Mouse (Mus musculus) heart, postnatal 0 days (tissue): ENCODE results near the gene Myo16.

ENCODE experiments used
- CTCF ChIP-seq: IDR thresholded peaks from 2 replicates; pipeline ENCODE4 v1.5.1; 2016; ENCODE audit warnings: antibody characterized with exemption, control low read depth, low read depth
- EP300 ChIP-seq: IDR thresholded peaks from 2 replicates; pipeline ENCODE4 v1.6.1; 2016; ENCODE audit warnings: antibody characterized with exemption, low read depth

DNA sequence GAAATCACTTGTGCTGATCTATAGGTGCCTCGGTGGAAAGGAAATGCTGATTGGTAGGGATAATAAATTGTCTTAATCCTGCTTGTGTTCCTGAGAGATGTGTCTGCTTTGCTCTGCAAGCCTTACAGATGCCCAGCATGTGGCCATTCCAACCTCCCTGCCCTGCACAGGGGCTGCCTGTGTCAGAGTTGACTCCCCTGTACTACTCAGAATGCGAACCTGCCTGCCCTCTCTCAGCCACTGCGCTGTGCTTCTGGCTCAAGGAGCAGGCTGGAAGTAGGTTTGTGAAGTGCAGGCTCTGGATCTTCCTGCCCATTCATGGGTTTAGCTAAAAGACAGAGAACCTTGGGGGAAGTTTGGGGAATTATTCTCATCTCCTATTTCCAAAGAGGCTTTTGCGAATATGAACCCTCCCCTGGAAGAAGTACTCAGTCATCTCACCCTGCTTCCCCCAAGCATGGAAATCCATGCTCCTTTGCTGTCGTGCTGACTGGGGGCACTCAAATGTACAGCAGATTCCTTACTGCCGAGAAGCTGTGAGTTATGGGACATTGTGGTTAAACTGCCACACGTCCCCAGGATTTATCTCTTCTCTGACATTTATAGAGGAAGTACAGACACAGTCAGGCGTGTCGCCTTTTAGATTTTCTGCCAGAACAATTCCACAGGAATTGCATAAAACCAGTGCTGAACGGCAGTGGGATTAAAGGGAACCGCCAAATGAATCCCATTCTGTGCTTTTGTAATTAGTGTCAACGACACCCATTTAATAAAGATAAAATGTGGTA, 452.5 kb downstream of the Myo16 start:
- TF ChIP-seq CTCF (no peak), EP300 (no peak)
